In genomic region chr9:57600620-57601352, GRCm38 (mm10) we compare ENCODE assay signal across 9 mouse cellular contexts. TPM values are rescaled to one million over a fixed set of nuclear protein-coding genes. Genes with fewer than 3 reads are reported as not detected.
DNase-seq lines count a peak whose midpoint lies in the region; ATAC-seq lines count a peak whose summit lies in the region.
"Had no signal": no experiment of that assay in that cellular context is flagged by ENCODE, and none has a peak within 500 bp of the region (broad histone marks: within the 10 kb centered on the region; RNA-seq: fewer than 3 reads in every experiment).

No protein-coding gene starts in this region.

- H3K4me2 ChIP-seq in midbrain, embryonic 11.5 days: no peak overlapping the region
- no peak overlapping the region for H3K4me2 ChIP-seq in midbrain, embryonic 16.5 days (ENCODE audit: low read length)
- H3K4me2 ChIP-seq in embryonic facial prominence, embryonic 13.5 days: no peak overlapping the region
- no peak overlapping the region for H3K4me2 ChIP-seq in stomach, embryonic 15.5 days

- no peaks in the 10 kb centered on the region for H3K36me3 ChIP-seq in midbrain, embryonic 11.5 days (ENCODE audit: control insufficient read depth, insufficient read depth, low read length)
- no peaks in the 10 kb centered on the region for H3K36me3 ChIP-seq in midbrain, embryonic 16.5 days (ENCODE audit: control insufficient read depth, insufficient read depth, low read length)
- H3K36me3 ChIP-seq in embryonic facial prominence, embryonic 13.5 days: no peaks in the 10 kb centered on the region
- no peaks in the 10 kb centered on the region for H3K36me3 ChIP-seq in stomach, embryonic 15.5 days

- intact Hi-C loops in left cerebral cortex, postnatal 36 days (cut with DNase I): no loop called here

- no peak overlapping the region for H3K9ac ChIP-seq in midbrain, embryonic 11.5 days (ENCODE audit: low read length)
- H3K9ac ChIP-seq in midbrain, embryonic 16.5 days (ENCODE audit: low read depth, low read length): no peak overlapping the region
- no peak overlapping the region for H3K9ac ChIP-seq in embryonic facial prominence, embryonic 13.5 days
- H3K9ac ChIP-seq in stomach, embryonic 15.5 days: no peak overlapping the region

- H3K4me3 ChIP-seq in midbrain, embryonic 11.5 days (ENCODE audit: low read depth, low read length): no peak overlapping the region
- H3K4me3 ChIP-seq in midbrain, embryonic 16.5 days (ENCODE audit: low read depth, low read length): no peak overlapping the region
- H3K4me3 ChIP-seq in embryonic facial prominence, embryonic 13.5 days: no peak overlapping the region
- H3K4me3 ChIP-seq in stomach, embryonic 15.5 days (replicated peaks): no peak overlapping the region

- no peak overlapping the region for H3K27ac ChIP-seq in midbrain, embryonic 11.5 days (ENCODE audit: low read depth, low read length)
- no peak overlapping the region for H3K27ac ChIP-seq in midbrain, embryonic 16.5 days (ENCODE audit: low read length)
- no peak overlapping the region for H3K27ac ChIP-seq in embryonic facial prominence, embryonic 13.5 days
- H3K27ac ChIP-seq in stomach, embryonic 15.5 days: no peak overlapping the region

- no peaks in the 10 kb centered on the region for H3K27me3 ChIP-seq in midbrain, embryonic 11.5 days (ENCODE audit: control insufficient read depth, insufficient read depth, low read length)
- H3K27me3 ChIP-seq in midbrain, embryonic 16.5 days (ENCODE audit: control insufficient read depth, insufficient read depth, low read depth, low read length): peaks cover 3% of the 10 kb centered on the region
- H3K27me3 ChIP-seq in embryonic facial prominence, embryonic 13.5 days: peaks cover 11% of the 10 kb centered on the region
- H3K27me3 ChIP-seq in stomach, embryonic 15.5 days (replicated peaks): peaks cover 3% of the 10 kb centered on the region; the same call in 1 of the 2 replicates

- WGBS in midbrain, embryonic 11.5 days: 5% methylated on average over 3 of the region's 3 CpGs
- 10% methylated on average over 3 of the region's 3 CpGs for WGBS in midbrain, embryonic 16.5 days
- WGBS in embryonic facial prominence, embryonic 13.5 days: 9% methylated on average over 3 of the region's 3 CpGs
- 7% methylated on average over 3 of the region's 3 CpGs for WGBS in stomach, embryonic 15.5 days

- ATAC-seq in midbrain, embryonic 11.5 days (ENCODE audit: low FRiP score): no peak
- ATAC-seq in midbrain, embryonic 16.5 days: no peak
- 0 out of 2 replicates have a peak, but pooled peaks have one; percentile 32 for ATAC-seq in embryonic facial prominence, embryonic 13.5 days (ENCODE audit: insufficient number of reproducible peaks, insufficient read depth, low FRiP score, low TSS enrichment, low read depth)
- peak; percentile 51 for ATAC-seq in stomach, embryonic 15.5 days (ENCODE audit: insufficient read depth, low FRiP score, low read depth)
- no peak for ATAC-seq in monocyte, adult 5-6 weeks (replicated peaks; ENCODE audit: insufficient number of reproducible peaks, low FRiP score, low TSS enrichment, poor library complexity, severe bottlenecking)

- peaks cover 38% of the 10 kb centered on the region for H3K4me1 ChIP-seq in midbrain, embryonic 11.5 days (ENCODE audit: control insufficient read depth, insufficient read depth, low read length)
- peaks cover 10% of the 10 kb centered on the region for H3K4me1 ChIP-seq in midbrain, embryonic 16.5 days (ENCODE audit: control insufficient read depth, insufficient read depth, low read length)
- no peaks in the 10 kb centered on the region for H3K4me1 ChIP-seq in embryonic facial prominence, embryonic 13.5 days
- H3K4me1 ChIP-seq in stomach, embryonic 15.5 days: peaks cover 7% of the 10 kb centered on the region; the same call in 1 of the 2 replicates

- peak; percentile 90 for DNase-seq in midbrain, embryonic 11.5 days (ENCODE audit: low spot score, missing footprints)
- DNase-seq in kidney, postnatal 14 days: peak; percentile 31
- no peak for DNase-seq in left cerebral cortex, postnatal 36 days (ENCODE audit: low spot score in 2 of 2)
- no peak for DNase-seq in layer of hippocampus, adult 8-10 months (ENCODE audit: low spot score in 2 of 2)

- no peaks in the 10 kb centered on the region for H3K9me3 ChIP-seq in midbrain, embryonic 11.5 days (ENCODE audit: control insufficient read depth, low read length)
- H3K9me3 ChIP-seq in midbrain, embryonic 16.5 days (replicated peaks; ENCODE audit: control insufficient read depth, low read length, poor library complexity, severe bottlenecking): no peaks in the 10 kb centered on the region
- no peaks in the 10 kb centered on the region for H3K9me3 ChIP-seq in embryonic facial prominence, embryonic 13.5 days
- no peaks in the 10 kb centered on the region for H3K9me3 ChIP-seq in stomach, embryonic 15.5 days

RNA-seq across cellular contexts. Expression of gene Cplx3, which starts 5.3 kb away (rescaled TPM):
- polyA plus RNA-seq in midbrain, embryonic 11.5 days (2014; fragmentation: Nextera tagmentation; extraction: Ambion mirVana): 3.0 and 3.1 TPM in 2 replicates
- 0.46 and 1.3 TPM in 2 replicates for polyA plus RNA-seq in midbrain, embryonic 16.5 days (2015; fragmentation: Nextera tagmentation; extraction: Ambion mirVana)
- polyA plus RNA-seq in embryonic facial prominence, embryonic 13.5 days (2015; fragmentation: Nextera tagmentation; extraction: Ambion mirVana): not detected in 2 replicates
- not detected in 2 replicates for polyA plus RNA-seq in stomach, embryonic 15.5 days (2015; fragmentation: Nextera tagmentation; extraction: Ambion mirVana)
- 10 to 100 TPM; 16.3 to 27.4 TPM for total RNA-seq in left cerebral cortex, postnatal 36 days (2021)
- 1 to 10 TPM; 3.5 to 6.1 (median 4.1) TPM for total RNA-seq in layer of hippocampus, adult 8-10 months (2022)
- total RNA-seq in monocyte, adult 5-6 weeks (2017): not detected in 3 replicates

RNA-seq across cellular contexts. Expression of gene Ulk3, which starts 11.5 kb away (rescaled TPM):
- 7.3 and 8.1 TPM in 2 replicates for polyA plus RNA-seq in midbrain, embryonic 11.5 days (2014; fragmentation: Nextera tagmentation; extraction: Ambion mirVana)
- 29.5 and 38.3 TPM in 2 replicates for polyA plus RNA-seq in midbrain, embryonic 16.5 days (2015; fragmentation: Nextera tagmentation; extraction: Ambion mirVana)
- polyA plus RNA-seq in embryonic facial prominence, embryonic 13.5 days (2015; fragmentation: Nextera tagmentation; extraction: Ambion mirVana): 20.3 and 26.9 TPM in 2 replicates
- polyA plus RNA-seq in stomach, embryonic 15.5 days (2015; fragmentation: Nextera tagmentation; extraction: Ambion mirVana): 17.4 and 19.2 TPM in 2 replicates
- 10 to 100 TPM; 23.9 to 38.5 TPM for total RNA-seq in left cerebral cortex, postnatal 36 days (2021)
- 10 to 100 TPM; 29.9 to 40.1 (median 37.8) TPM for total RNA-seq in layer of hippocampus, adult 8-10 months (2022)
- 3.8 to 20.7 TPM (median 20.3 TPM) in 3 replicates for total RNA-seq in monocyte, adult 5-6 weeks (2017)

RNA-seq across cellular contexts. Expression of gene Lman1l, which starts 19.8 kb away (rescaled TPM):
- 0.08 TPM in 1 of 2 replicates, not detected in the other for polyA plus RNA-seq in midbrain, embryonic 11.5 days (2014; fragmentation: Nextera tagmentation; extraction: Ambion mirVana)
- polyA plus RNA-seq in midbrain, embryonic 16.5 days (2015; fragmentation: Nextera tagmentation; extraction: Ambion mirVana): not detected in 2 replicates
- polyA plus RNA-seq in embryonic facial prominence, embryonic 13.5 days (2015; fragmentation: Nextera tagmentation; extraction: Ambion mirVana): not detected in 2 replicates
- not detected in 2 replicates for polyA plus RNA-seq in stomach, embryonic 15.5 days (2015; fragmentation: Nextera tagmentation; extraction: Ambion mirVana)
- total RNA-seq in left cerebral cortex, postnatal 36 days (2021): not detected
- total RNA-seq in layer of hippocampus, adult 8-10 months (2022): not detected
- total RNA-seq in monocyte, adult 5-6 weeks (2017): not detected in 3 replicates
- polyA plus RNA-seq: cortical plate, adult 2 months had no signal

RNA-seq across cellular contexts. Expression of gene Scamp2, which starts 40.0 kb away (rescaled TPM):
- polyA plus RNA-seq in midbrain, embryonic 11.5 days (2014; fragmentation: Nextera tagmentation; extraction: Ambion mirVana): 58.2 and 62.6 TPM in 2 replicates
- 44.1 and 44.2 TPM in 2 replicates for polyA plus RNA-seq in midbrain, embryonic 16.5 days (2015; fragmentation: Nextera tagmentation; extraction: Ambion mirVana)
- polyA plus RNA-seq in embryonic facial prominence, embryonic 13.5 days (2015; fragmentation: Nextera tagmentation; extraction: Ambion mirVana): 54.2 and 61.7 TPM in 2 replicates
- 76.6 and 84.2 TPM in 2 replicates for polyA plus RNA-seq in stomach, embryonic 15.5 days (2015; fragmentation: Nextera tagmentation; extraction: Ambion mirVana)
- 10 to 100 TPM; 18.2 to 24.2 TPM for total RNA-seq in left cerebral cortex, postnatal 36 days (2021)
- 10 to 100 TPM; 26.5 to 35.2 (median 31.9) TPM for total RNA-seq in layer of hippocampus, adult 8-10 months (2022)
- total RNA-seq in monocyte, adult 5-6 weeks (2017): 30.6 to 40.9 TPM (median 34.3 TPM) in 3 replicates

RNA-seq across cellular contexts. Expression of gene Mpi, which starts 48.2 kb away (rescaled TPM):
- 49.8 and 54.0 TPM in 2 replicates for polyA plus RNA-seq in midbrain, embryonic 11.5 days (2014; fragmentation: Nextera tagmentation; extraction: Ambion mirVana)
- 75.4 and 77.6 TPM in 2 replicates for polyA plus RNA-seq in midbrain, embryonic 16.5 days (2015; fragmentation: Nextera tagmentation; extraction: Ambion mirVana)
- polyA plus RNA-seq in embryonic facial prominence, embryonic 13.5 days (2015; fragmentation: Nextera tagmentation; extraction: Ambion mirVana): 47.1 and 48.8 TPM in 2 replicates
- polyA plus RNA-seq in stomach, embryonic 15.5 days (2015; fragmentation: Nextera tagmentation; extraction: Ambion mirVana): 38.9 and 48.4 TPM in 2 replicates
- total RNA-seq in left cerebral cortex, postnatal 36 days (2021): 10 to 100 TPM; 63.6 to 66.3 TPM
- 10 to 100 TPM; 68.8 to 80.6 (median 77.5) TPM for total RNA-seq in layer of hippocampus, adult 8-10 months (2022)
- 1.9 to 7.7 TPM (median 7.5 TPM) in 3 replicates for total RNA-seq in monocyte, adult 5-6 weeks (2017)

Comparison
In these comparisons a context has a peak if more than half of its experiments do, and no peak if none do; other contexts are left out.
1. ATAC-seq: peak in embryonic facial prominence, embryonic 13.5 days (single experiment) and stomach, embryonic 15.5 days (single experiment); none in midbrain, embryonic 11.5 days (single experiment), midbrain, embryonic 16.5 days (single experiment) and monocyte, adult 5-6 weeks (single experiment).
2. DNase-seq: peak in midbrain, embryonic 11.5 days (single experiment) and kidney, postnatal 14 days (single experiment); none in left cerebral cortex, postnatal 36 days (0 of 2) and layer of hippocampus, adult 8-10 months (0 of 2).